Mouse (Mus musculus): ENCODE data around the gene Nvl. TPM values are rescaled to one million over a fixed set of nuclear protein-coding genes. Genes with fewer than 3 reads are reported as not detected.
A peak's percentile ranks its signal among the peaks of the same experiment; 100 is the strongest.

Gene Nvl
- total RNA-seq, 2 experiments from 2014 or later, result 7.4 to 8.7 TPM

DNA sequence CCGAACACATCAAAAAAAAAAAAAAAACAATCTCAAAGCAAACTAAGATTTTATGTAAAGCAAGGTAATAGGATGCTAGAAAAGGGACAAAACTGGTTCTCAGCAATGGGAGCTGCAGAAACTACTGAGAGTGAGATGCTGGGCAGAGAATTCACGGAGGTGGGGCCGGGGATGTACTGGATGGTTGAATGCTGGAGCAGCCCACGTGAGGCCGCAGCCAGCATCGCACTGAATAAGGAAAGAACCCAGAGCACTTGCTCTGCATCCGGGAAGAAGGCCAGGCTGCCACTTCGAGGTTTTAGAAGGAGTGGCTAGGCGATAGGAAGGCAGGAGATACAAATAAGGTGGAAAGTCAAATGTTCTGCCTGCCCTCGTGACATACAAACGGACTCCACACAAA lies 74.3 kb downstream of the Nvl start:
- DNase-seq (ENCODE audit: low spot score), result no peak

- no peak for DNase-seq (ENCODE audit: low spot score)
Observed at GRCm38 (mm10) chr1:181068344-181068743, 75.7 kb downstream of the Nvl start.

DNA sequence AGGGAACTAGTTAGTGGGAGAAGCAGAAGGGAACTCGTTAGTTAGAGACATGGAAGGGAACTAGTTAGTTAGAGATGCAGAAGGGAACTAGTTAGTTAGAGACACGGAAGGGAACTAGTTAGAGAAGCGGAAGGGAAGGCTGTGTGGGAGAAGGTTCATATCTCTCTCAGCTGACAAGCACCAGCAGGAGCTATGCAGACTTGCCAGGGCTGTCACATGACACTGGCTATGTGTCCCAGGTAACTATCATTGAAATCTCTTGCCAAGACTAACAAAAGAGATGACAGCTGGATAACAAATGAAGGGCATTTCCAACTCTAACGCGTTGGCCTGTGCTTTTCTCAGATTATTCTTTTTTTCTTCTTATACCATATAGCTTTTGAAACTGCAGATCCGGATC lies 79.4 kb downstream of the Nvl start:
- no peak for DNase-seq (ENCODE audit: low spot score)

- no peak for DNase-seq (ENCODE audit: low spot score)
Observed at GRCm38 (mm10) chr1:181063991-181064390, 80.0 kb downstream of the Nvl start.

- no peak for DNase-seq (ENCODE audit: low spot score)
Observed at GRCm38 (mm10) chr1:181061784-181062485, 82.1 kb downstream of the Nvl start.

- DNase-seq (ENCODE audit: low spot score), result no peak
Observed at GRCm38 (mm10) chr1:181052898-181053297, 91.1 kb downstream of the Nvl start.

DNA sequence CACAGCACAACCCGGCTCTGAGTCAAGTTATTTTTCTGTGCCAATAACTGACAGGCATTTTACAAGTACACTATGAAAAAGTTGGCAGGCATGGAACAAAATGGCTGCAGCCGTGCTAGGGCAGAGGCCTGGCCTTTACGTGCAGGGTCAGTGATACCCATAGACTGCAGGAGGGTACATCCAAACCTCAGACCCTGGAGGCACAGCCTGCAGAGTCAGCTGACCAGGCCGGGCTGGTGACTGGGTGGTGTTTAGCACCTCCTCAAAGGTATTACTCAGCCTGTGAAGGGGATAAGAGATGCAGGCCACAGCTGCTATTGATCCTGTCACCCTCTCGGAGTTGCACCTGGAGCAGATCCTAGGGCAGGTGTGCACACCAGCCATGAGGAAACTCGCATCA lies 93.1 kb downstream of the Nvl start, which contains the start of gene 9130409I23Rik:
TSS of gene 9130409I23Rik (plus strand) at position 301 of the 400 bp plus-strand sequence.
- DNase-seq (ENCODE audit: low spot score), result no peak

GRCm38 (mm10) chr1:181049328-181049842 lies 94.6 kb downstream of the Nvl start:
- no peak for DNase-seq (ENCODE audit: low spot score)

GRCm38 (mm10) chr1:181047520-181047919 lies 96.5 kb downstream of the Nvl start:
- DNase-seq (ENCODE audit: low spot score), result no peak

GRCm38 (mm10) chr1:181039652-181040051 lies 104.4 kb downstream of the Nvl start:
- DNase-seq (ENCODE audit: low spot score), result peak; percentile 28

GRCm38 (mm10) chr1:181037623-181038022 lies 106.4 kb downstream of the Nvl start:
- DNase-seq (ENCODE audit: low spot score), result no peak

Other genes starting within 250 kb of the Nvl start
- 10 to 100 TPM in 1 of 2 experiments, 1 to 10 TPM in 1; 9.9 to 10.9 TPM for gene Pycr2, start 239.9 kb downstream of the Nvl start, total RNA-seq (2021)
- under 1 TPM; 0.23 to 0.26 TPM for gene Lefty1, start 209.2 kb downstream of the Nvl start, total RNA-seq (2021)
- 10 to 100 TPM; 14.5 to 15.6 TPM for gene Tmem63a, start 201.9 kb downstream of the Nvl start, total RNA-seq (2021)
- gene Ephx1, start 123.3 kb downstream of the Nvl start, total RNA-seq (2021), result 10 to 100 TPM; 13.0 to 16.0 TPM
- not detected for gene 9130409I23Rik, start 93.0 kb downstream of the Nvl start, total RNA-seq (2021)
- 10 to 100 TPM; 39.3 to 40.5 TPM for gene Cnih4, start 489 bp upstream of the Nvl start, total RNA-seq (2021)
- 10 to 100 TPM; 89.7 to 92.7 TPM for gene Wdr26, start 67.8 kb upstream of the Nvl start, total RNA-seq (2021)
- gene Cnih3, start 208.4 kb upstream of the Nvl start, total RNA-seq (2021), result not detected